Mouse (Mus musculus): ENCODE data around the gene Dusp3. TPM values are rescaled to one million over a fixed set of nuclear protein-coding genes. Genes with fewer than 3 reads are reported as not detected.

The Dusp3 gene
- polyA plus RNA-seq, 1 experiment from 2014 or later: 53.7 TPM

DNA sequence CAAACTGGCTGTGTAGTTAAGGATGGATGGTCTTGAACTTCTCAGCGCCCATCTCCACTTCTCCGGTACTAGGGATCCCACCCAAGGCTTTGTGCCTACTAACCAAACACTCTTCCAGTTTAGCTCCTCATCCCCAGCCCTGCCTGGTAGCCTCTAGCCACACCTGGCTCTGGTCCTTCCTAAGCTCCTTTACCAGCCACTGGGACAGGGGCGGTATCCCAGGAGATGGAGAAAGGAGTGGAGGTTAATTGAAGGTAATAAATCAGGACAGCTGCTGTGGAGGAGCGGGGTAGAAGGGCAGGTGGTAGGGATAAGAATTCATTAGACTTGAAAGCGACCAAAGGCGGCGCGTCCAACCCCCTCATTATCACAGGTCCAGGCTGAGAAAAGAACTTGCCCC is 22.2 kb downstream of the Dusp3 start:
- H3K4me3 ChIP-seq: peak overlapping the region; percentile 56
- H3K9ac ChIP-seq: peak overlapping the region; percentile 70
- 9% methylated on average over 8 of the region's 8 CpGs for WGBS
- no peaks in the 10 kb centered on the region for H3K9me3 ChIP-seq (replicated peaks)
- ATAC-seq (ENCODE audit: insufficient number of reproducible peaks, low FRiP score): no peak
- H3K27me3 ChIP-seq (replicated peaks): peaks cover 79% of the 10 kb centered on the region
- peak overlapping the region; percentile 93 for H3K4me2 ChIP-seq
- peaks cover 51% of the 10 kb centered on the region for H3K4me1 ChIP-seq (replicated peaks)
- no peaks in the 10 kb centered on the region for H3K36me3 ChIP-seq
- H3K27ac ChIP-seq (ENCODE audit: poor library complexity, severe bottlenecking): no peak overlapping the region

DNA sequence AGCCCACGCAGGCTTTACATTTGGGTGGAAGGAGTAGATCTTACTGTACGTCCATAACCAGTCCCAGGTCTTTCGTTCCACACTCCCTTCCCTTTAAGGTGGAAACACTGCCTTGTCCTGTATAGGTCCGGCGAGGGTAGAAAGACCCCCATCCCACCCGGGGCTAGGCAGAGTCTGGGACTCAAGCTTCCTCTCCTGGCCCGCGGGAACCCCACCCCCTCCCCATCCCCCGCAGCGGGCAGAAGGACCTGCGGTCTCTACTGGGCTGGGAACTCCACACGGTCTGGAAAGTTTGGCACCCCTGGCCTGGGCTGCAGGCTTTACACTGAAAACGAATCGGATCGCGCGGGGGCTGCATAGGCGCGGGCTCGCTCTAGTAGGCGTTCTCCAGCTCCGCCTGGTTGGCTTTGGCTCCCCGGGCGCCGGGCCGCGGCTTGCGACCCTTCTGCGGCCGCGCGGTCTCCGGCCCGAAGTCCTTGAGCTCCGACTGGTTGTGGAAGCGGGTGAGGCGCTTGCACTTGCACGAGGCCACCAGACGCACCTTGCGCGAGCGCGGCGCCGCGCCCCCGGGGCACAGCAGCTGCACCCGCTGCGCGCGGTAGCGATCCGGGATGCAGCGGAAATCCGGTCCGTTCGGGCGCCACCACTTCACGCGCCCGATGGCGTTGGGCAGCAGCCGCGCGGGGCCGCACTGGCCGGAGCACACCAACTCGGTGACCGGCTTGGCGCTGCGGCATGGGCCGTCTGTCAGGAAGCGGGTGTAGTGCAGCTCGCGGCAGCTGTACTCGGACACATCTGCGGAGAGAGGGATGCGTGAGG is 23.1 kb downstream of the Dusp3 start:
- peak overlapping the region; percentile 70 for H3K9ac ChIP-seq
- ATAC-seq (ENCODE audit: insufficient number of reproducible peaks, low FRiP score): peak; percentile 15; the same call in 1 of the 2 replicates
- under 1% methylated on average over 77 of the region's 78 CpGs for WGBS
- H3K36me3 ChIP-seq: no peaks in the 10 kb centered on the region
- peak overlapping the region; percentile 93 for H3K4me2 ChIP-seq
- H3K4me3 ChIP-seq: peak overlapping the region; percentile 56
- H3K9me3 ChIP-seq (replicated peaks): no peaks in the 10 kb centered on the region
- peaks cover 79% of the 10 kb centered on the region for H3K27me3 ChIP-seq (replicated peaks)
- H3K27ac ChIP-seq (ENCODE audit: poor library complexity, severe bottlenecking): peak overlapping the region; percentile 29; the same call in 1 of the 2 replicates
- peaks cover 51% of the 10 kb centered on the region for H3K4me1 ChIP-seq (replicated peaks)

DNA sequence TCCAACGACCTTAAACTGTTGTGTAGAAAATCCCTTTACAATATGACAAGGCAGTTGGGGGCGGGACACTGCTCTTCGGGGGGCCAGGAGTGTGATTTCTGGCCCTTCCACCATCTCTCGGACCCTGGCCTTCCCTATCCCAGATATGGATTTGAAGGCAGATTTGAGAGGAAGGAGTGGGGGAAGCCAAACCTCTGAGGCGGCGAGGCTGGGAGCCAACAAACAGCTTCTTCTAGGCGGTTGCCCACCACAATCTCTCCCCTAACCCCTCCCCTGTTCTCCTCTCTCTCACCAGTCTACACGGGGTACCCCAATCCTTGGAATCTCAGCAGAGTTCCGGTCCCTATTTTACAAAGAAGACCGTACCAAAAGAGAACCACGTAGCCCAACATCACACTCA is 23.8 kb downstream of the Dusp3 start:
- no peak for ATAC-seq (ENCODE audit: insufficient number of reproducible peaks, low FRiP score)
- no peaks in the 10 kb centered on the region for H3K36me3 ChIP-seq
- H3K4me2 ChIP-seq: peak overlapping the region; percentile 93
- peak overlapping the region; percentile 56 for H3K4me3 ChIP-seq
- peaks cover 44% of the 10 kb centered on the region for H3K4me1 ChIP-seq (replicated peaks)
- peaks cover 79% of the 10 kb centered on the region for H3K27me3 ChIP-seq (replicated peaks)
- H3K27ac ChIP-seq (ENCODE audit: poor library complexity, severe bottlenecking): peak overlapping the region; percentile 29; the same call in 1 of the 2 replicates
- 6% methylated on average over 11 of the region's 11 CpGs for WGBS
- peak overlapping the region; percentile 70 for H3K9ac ChIP-seq
- no peaks in the 10 kb centered on the region for H3K9me3 ChIP-seq (replicated peaks)

DNA sequence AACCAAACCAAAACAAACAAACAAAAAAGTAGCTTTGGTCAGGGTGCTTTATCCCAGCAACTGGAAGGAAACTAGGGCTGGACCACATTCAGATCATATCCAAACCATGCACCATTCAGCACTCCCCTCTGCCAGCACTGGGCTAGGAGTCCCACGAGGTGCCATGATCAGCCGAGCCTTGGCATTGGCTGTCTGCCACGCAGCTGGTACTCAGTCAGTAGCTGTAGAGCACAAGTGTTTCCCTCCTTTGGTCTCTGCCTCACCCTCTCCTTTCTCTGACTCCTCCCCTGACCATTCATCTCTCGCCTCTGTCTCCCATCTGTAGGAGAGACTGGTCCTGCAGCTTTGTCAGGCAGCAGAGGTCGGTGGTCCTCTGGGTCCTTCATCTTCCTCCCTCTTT is 29.3 kb downstream of the Dusp3 start:
- no peak for ATAC-seq (ENCODE audit: insufficient number of reproducible peaks, low FRiP score)
- peaks cover 24% of the 10 kb centered on the region for H3K4me1 ChIP-seq (replicated peaks)
- no peak overlapping the region for H3K27ac ChIP-seq (ENCODE audit: poor library complexity, severe bottlenecking)
- H3K9ac ChIP-seq: no peak overlapping the region
- no peak overlapping the region for H3K4me3 ChIP-seq
- H3K36me3 ChIP-seq: no peaks in the 10 kb centered on the region
- WGBS: 61% methylated on average over 5 of the region's 5 CpGs
- H3K9me3 ChIP-seq (replicated peaks): no peaks in the 10 kb centered on the region
- H3K27me3 ChIP-seq (replicated peaks): peaks cover 29% of the 10 kb centered on the region
- H3K4me2 ChIP-seq: no peak overlapping the region

DNA sequence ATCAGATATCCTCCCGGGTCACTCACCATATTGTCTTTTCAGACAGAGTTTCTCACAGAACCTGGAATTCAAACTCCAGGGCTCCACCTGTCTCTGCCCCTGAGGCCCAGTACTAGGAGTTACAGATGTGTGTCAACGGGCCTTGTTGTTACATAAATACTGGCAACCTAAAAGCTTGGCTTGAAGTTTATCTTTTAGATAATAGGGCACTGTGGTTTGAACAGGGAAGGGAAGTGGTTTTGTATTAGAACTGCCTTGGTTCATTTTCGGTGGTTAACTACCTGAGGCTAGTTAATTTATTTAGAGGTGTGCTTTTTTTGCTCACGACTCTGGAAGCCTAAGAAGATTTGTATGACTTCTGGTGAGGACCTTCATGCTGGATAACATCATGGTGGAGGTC is 33.4 kb downstream of the Dusp3 start:
- Histone ChIP-seq H3K4me1 (replicated peaks) (peaks cover 48% of the 10 kb centered on the region), H3K9ac (no peak overlapping the region), H3K9me3 (replicated peaks) (no peaks in the 10 kb centered on the region), H3K4me3 (no peak overlapping the region), H3K36me3 (no peaks in the 10 kb centered on the region), H3K27ac (ENCODE audit: poor library complexity, severe bottlenecking) (peak overlapping the region; percentile 77), H3K4me2 (peak overlapping the region; percentile 44; the same call in 1 of the 2 replicates), H3K27me3 (replicated peaks) (peaks cover 10% of the 10 kb centered on the region; the same call in 1 of the 2 replicates)
- 35% methylated on average over 4 of the region's 4 CpGs for WGBS
- peak; percentile 29; the same call in 1 of the 2 replicates for ATAC-seq (ENCODE audit: insufficient number of reproducible peaks, low FRiP score)

DNA sequence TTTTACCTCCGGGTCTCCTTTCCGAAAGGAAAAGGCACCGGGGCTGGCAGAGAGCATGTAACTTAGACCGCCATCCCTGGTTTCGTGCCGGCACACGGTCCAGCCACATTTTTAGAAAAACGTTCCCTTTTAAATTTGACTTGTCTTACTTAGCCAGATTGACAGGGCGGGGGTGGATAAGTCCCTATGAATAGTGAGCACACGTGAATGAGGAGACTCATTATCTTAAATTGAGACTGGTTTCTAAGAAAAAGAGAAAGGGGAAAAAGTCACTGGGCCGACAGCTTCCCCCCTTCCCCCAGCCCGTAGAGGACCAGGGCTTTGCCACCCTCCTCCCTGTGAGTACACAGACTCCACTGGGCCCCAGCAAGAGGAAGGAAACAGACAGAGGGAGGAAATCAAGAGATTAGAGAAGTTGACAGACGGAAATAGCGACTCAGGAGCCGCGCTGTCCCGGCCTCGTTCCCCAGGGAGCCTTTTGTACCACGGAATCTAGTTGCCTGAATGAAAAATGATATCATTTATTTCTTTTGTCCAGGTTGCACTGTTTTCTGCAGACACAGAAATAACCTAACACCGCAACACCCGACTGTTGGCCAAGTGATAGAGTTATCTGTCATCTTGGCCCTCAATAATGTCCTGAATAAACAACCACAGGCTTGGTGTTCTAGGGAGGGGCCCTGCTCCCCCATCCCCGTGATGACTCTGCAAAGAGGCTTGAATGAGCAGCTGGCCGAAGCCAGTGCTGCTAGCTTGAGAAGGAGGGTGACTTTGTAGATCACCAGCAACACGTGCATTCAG is 34.1 kb downstream of the Dusp3 start:
- WGBS: 17% methylated on average over 24 of the region's 24 CpGs

DNA sequence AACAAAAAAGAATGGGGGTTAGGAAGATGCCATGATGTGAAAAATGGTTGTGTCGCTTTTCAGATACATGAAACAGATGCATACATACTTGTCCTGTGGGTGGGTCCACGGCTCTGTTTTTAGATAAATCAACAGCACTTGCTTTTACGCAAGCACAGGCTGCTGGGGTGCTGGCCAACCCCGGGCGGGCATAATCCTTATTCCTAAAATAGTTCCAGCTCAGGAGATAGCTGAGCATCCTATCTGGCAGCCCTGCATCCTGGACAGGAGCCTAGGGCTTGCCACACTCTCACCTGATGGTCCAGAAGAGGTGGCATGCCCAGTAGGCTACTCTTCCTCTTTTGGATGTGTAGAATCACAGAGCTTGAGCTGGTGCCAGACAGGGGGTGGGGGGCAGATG is 36.8 kb downstream of the Dusp3 start:
- Histone ChIP-seq H3K4me1 (replicated peaks) (peaks cover 49% of the 10 kb centered on the region), H3K36me3 (no peaks in the 10 kb centered on the region), H3K27me3 (replicated peaks) (0 out of 2 replicates have a peak, but pooled peaks cover 5% of the 10 kb centered on the region), H3K9ac (no peak overlapping the region), H3K27ac (ENCODE audit: poor library complexity, severe bottlenecking) (no peak overlapping the region), H3K4me3 (no peak overlapping the region), H3K9me3 (replicated peaks) (no peaks in the 10 kb centered on the region), H3K4me2 (no peak overlapping the region)
- 62% methylated on average over 5 of the region's 5 CpGs for WGBS
- no peak for ATAC-seq (ENCODE audit: insufficient number of reproducible peaks, low FRiP score)

More for the DNA sequence above, 34.1 kb downstream of the Dusp3 start:
- H3K36me3 ChIP-seq: no peaks in the 10 kb centered on the region
- H3K4me3 ChIP-seq: no peak overlapping the region; the same call in 1 of the 2 replicates
- H3K27ac ChIP-seq (ENCODE audit: poor library complexity, severe bottlenecking): peak overlapping the region; percentile 77
- H3K9me3 ChIP-seq (replicated peaks): no peaks in the 10 kb centered on the region
- H3K4me1 ChIP-seq (replicated peaks): peaks cover 49% of the 10 kb centered on the region
- H3K4me2 ChIP-seq: peak overlapping the region; percentile 44
- H3K9ac ChIP-seq: no peak overlapping the region; the same call in 1 of the 2 replicates
- peak; percentile 88 for ATAC-seq (ENCODE audit: insufficient number of reproducible peaks, low FRiP score)
- H3K27me3 ChIP-seq (replicated peaks): peaks cover 9% of the 10 kb centered on the region; the same call in 1 of the 2 replicates

DNA sequence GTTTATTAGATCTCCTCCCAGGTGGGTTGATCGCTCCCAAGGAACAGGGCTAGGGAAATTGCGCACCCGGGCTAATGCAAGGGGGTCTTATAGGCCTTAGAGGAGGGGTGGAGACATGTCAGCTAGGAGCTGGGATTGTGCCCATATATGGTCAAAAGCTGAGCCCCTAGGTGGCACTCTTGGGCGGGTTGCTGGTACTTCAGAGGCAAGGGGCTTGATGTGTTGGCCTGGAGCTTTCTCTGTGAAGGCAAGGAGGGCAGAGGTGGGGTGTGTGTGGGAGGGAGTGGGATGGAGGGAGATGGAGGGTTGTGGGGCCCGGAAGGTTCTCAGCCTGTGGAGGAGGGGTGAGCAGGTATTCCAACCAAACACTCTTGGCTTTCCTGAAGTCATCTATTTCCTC is 40.3 kb downstream of the Dusp3 start:
- Histone ChIP-seq H3K4me1 (replicated peaks) (peaks cover 24% of the 10 kb centered on the region), H3K27ac (ENCODE audit: poor library complexity, severe bottlenecking) (no peak overlapping the region), H3K9ac (no peak overlapping the region; the same call in 1 of the 2 replicates), H3K4me3 (no peak overlapping the region), H3K27me3 (replicated peaks) (no peaks in the 10 kb centered on the region), H3K4me2 (no peak overlapping the region), H3K36me3 (no peaks in the 10 kb centered on the region), H3K9me3 (replicated peaks) (no peaks in the 10 kb centered on the region)
- 42% methylated on average over 5 of the region's 5 CpGs for WGBS
- no peak for ATAC-seq (ENCODE audit: insufficient number of reproducible peaks, low FRiP score)

DNA sequence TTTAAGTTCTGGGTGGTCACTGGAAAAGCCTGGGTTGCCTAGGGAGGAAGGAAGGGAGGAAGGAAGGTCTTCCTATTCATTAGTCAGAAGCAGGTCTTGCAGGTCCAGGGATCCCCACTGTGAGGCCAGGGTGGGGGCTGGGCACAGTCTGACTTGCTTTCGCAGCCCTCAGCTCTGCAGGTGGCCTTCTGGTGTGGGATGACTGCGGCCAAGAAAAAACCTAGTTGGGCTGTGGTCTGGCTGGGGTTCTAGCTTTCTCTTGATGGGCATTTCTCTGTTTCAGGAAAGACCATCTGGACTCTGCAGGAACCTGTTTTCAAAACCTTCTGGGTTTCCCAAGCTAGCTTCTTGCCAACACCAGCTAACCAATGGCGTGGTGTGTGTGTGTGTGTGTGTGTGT is 43.8 kb downstream of the Dusp3 start:
- no peak overlapping the region for H3K4me2 ChIP-seq
- peaks cover 6% of the 10 kb centered on the region; the same call in 1 of the 2 replicates for H3K4me1 ChIP-seq (replicated peaks)
- H3K27me3 ChIP-seq (replicated peaks): no peaks in the 10 kb centered on the region
- H3K36me3 ChIP-seq: no peaks in the 10 kb centered on the region
- no peak overlapping the region for H3K9ac ChIP-seq
- H3K4me3 ChIP-seq: no peak overlapping the region
- no peaks in the 10 kb centered on the region for H3K9me3 ChIP-seq (replicated peaks)
- 37% methylated on average over 3 of the region's 3 CpGs for WGBS
- no peak overlapping the region for H3K27ac ChIP-seq (ENCODE audit: poor library complexity, severe bottlenecking)
- ATAC-seq (ENCODE audit: insufficient number of reproducible peaks, low FRiP score): no peak

DNA sequence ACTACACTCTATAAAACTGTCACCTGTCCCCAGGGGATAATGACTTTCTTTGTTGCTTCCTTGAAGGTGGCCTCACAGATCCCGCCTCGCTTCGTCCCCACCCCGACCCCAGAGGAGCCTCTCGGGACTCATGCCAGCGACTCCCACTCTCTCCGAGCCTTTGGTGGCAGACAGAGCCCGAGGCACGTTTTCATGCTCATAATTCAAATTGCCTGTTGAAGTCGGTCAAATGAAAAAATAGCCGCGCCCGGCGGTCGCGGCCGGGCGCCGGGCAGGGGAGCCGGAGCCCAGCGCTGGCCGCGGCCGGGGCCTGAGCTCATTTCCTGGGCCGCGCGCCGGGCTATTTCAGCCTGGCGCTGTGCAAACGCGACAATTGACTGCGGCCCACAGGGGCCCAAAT is 49.7 kb downstream of the Dusp3 start:
- 0 out of 2 replicates have a peak, but pooled peaks have one; percentile 23 for ATAC-seq (ENCODE audit: insufficient number of reproducible peaks, low FRiP score)

DNA sequence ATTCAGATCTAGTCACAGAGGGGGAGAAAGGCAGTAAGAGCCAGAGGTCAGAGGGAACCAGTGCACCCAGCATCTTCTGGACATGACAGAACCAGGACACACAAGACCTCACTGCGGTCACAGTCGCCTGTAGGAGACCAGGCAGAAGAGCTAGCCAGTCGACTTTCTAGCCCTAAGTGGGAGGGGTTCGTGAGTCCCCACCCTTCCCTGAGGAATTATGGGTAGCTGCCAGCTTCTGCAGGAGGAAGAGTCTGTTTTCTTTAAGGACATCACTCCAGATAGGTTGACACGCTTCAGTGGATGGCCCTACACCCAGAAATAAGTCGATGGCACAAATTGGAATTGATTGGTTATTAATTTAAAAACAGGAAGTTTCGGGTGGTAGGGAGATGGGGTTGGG is 50.4 kb downstream of the Dusp3 start:
- H3K9ac ChIP-seq: no peak overlapping the region
- H3K27me3 ChIP-seq (replicated peaks): no peaks in the 10 kb centered on the region
- 37% methylated on average over 7 of the region's 7 CpGs for WGBS
- H3K4me3 ChIP-seq: no peak overlapping the region
- no peaks in the 10 kb centered on the region for H3K9me3 ChIP-seq (replicated peaks)
- no peaks in the 10 kb centered on the region for H3K36me3 ChIP-seq
- peaks cover 29% of the 10 kb centered on the region for H3K4me1 ChIP-seq (replicated peaks)
- no peak for ATAC-seq (ENCODE audit: insufficient number of reproducible peaks, low FRiP score)
- H3K4me2 ChIP-seq: peak overlapping the region; percentile 80; the same call in 1 of the 2 replicates
- no peak overlapping the region for H3K27ac ChIP-seq (ENCODE audit: poor library complexity, severe bottlenecking)

More for the DNA sequence above, 49.7 kb downstream of the Dusp3 start:
- H3K4me2 ChIP-seq: peak overlapping the region; percentile 80
- H3K9ac ChIP-seq: peak overlapping the region; percentile 69
- no peaks in the 10 kb centered on the region for H3K27me3 ChIP-seq (replicated peaks)
- H3K4me3 ChIP-seq: peak overlapping the region; percentile 46
- H3K9me3 ChIP-seq (replicated peaks): no peaks in the 10 kb centered on the region
- peaks cover 22% of the 10 kb centered on the region for H3K4me1 ChIP-seq (replicated peaks)
- no peaks in the 10 kb centered on the region for H3K36me3 ChIP-seq
- 1% methylated on average over 32 of the region's 32 CpGs for WGBS
- 0 out of 2 replicates have a peak overlapping the region, but pooled peaks have one; percentile 3 for H3K27ac ChIP-seq (ENCODE audit: poor library complexity, severe bottlenecking)
